Mouse (Mus musculus): ENCODE data around the gene Abcc4. TPM values are rescaled to one million over a fixed set of nuclear protein-coding genes. Genes with fewer than 3 reads are reported as not detected.
"Not testable (repeated sequence)": the region's sequence is repeated elsewhere in the genome, so short reads cannot be mapped to it uniquely, and the experiment has no call there.

Abcc4 gene
- polyA plus RNA-seq, 2 experiments from 2014 or later = 8.0 to 8.9 TPM

GRCm38 (mm10) chr14:118572688-118573245, 133.3 kb downstream of the Abcc4 start:
- ATAC-seq = no peak

DNA sequence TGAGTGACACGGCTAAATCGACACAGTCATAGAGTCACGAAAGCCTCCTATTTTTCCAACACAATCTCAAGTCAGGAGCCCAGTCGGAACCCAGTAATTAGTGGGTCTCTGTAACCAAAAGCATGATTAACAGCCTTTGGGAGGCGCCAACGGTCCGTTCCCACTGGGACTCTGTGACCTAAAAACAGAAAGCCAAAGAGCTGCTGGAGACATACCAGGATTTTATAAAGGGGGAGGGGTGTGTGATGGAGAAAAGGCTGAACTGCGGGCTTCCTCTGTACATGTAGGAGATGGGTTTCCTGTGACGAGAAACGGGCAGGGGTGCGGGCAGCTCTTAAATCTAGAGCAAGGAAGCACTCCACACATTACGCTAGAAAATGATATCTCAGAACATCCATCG, 136.4 kb downstream of the Abcc4 start:
- no peak for ATAC-seq

GRCm38 (mm10) chr14:118568116-118568673, 137.8 kb downstream of the Abcc4 start:
- ATAC-seq = no peak

DNA sequence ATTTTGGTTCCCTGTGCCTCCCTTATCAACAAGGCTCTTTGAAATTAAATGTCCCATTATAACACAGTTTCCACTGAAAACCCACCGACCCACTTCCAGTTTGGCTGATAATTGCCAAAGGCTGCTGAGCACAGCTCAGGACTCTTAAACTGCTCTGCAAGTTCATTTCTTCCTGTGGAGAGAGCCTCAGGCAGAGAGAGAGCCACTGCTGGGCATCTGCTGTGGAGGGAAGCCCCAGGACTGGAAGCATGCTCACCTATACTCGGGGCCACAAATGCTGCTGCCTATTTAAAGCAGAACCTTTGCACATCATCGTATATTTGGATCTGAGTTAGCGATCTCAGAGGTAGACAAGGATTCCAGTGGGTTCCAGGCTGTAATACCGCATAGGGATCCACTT, 139.2 kb downstream of the Abcc4 start:
- ATAC-seq = no peak

- no peak for ATAC-seq
These were observed 139.8 kb downstream of the Abcc4 start for GRCm38 (mm10) chr14:118566214-118566688.

GRCm38 (mm10) chr14:118565696-118566095, 140.3 kb downstream of the Abcc4 start:
- ATAC-seq = no peak

DNA sequence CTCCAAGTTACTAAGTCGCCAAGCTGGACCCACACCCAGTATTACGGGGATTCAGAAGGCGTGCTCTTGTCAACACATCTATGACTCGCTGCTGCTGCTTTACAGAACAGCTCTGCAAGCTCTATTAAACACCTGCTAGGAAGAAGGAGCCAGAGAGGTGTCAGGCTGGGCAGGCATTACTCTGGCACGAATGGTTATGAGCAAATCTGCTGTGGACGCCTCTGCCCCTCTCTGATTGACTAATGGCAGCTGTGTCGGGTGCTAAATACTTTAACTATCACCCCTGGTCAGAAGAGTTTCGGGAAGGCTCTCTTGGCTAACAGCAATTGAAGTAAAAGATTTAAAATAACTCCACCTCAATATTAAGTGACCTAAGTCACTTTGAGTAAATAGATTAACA, 142.4 kb downstream of the Abcc4 start:
- ATAC-seq = no peak

DNA sequence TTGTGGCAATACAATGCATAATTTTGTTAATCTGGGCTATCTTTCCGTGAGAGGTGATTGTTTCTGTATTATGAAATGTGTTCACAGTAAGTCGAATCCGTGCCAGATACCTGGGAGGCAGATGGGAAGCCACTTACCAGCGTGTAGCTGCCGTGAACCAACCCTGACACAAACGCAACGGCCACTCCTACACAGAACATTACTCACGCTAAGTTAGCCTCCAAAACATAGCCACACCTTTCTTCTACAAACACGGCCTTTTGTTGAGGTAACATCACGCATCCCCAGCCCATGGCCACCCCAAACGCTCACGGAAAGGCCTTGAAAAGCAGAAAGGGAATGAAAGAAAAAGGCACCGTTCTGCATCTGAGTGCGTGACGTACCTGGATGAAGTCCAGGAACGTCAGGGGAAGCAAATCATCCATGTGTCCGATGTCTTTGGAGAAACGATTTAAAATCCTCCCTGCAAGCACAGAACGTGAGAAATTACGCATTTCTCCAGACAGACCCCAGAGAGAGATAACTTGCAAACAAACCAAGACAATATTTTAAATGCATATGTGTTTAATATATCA, 153.0 kb downstream of the Abcc4 start:
- no peak for ATAC-seq

DNA sequence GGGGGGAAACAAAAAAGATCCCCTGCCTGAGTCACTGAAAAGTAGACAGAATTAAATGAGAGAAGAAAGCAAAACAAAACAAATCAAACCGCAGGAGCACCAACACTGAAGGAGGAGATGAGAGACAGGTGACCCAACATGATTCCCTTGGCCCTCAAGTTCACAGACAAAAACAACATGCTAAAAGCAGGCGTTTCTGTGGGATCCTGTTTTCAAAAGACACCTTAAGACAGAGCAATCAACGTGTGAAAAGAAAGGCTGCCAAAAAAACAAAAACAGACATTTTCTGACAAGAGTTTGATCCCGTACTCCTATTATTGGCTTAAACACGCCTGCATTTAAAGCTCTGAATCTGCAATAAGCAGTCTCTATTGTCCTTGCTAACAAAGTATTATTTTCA, 153.6 kb downstream of the Abcc4 start:
- no peak for ATAC-seq

- ATAC-seq = no peak
These were observed 154.2 kb downstream of the Abcc4 start for GRCm38 (mm10) chr14:118551725-118552285.

GRCm38 (mm10) chr14:118551061-118551724, 154.8 kb downstream of the Abcc4 start:
- ATAC-seq = no peak

GRCm38 (mm10) chr14:118544493-118544892, 161.5 kb downstream of the Abcc4 start:
- no peak for ATAC-seq

GRCm38 (mm10) chr14:118542947-118543346, 163.1 kb downstream of the Abcc4 start:
- no peak for ATAC-seq

DNA sequence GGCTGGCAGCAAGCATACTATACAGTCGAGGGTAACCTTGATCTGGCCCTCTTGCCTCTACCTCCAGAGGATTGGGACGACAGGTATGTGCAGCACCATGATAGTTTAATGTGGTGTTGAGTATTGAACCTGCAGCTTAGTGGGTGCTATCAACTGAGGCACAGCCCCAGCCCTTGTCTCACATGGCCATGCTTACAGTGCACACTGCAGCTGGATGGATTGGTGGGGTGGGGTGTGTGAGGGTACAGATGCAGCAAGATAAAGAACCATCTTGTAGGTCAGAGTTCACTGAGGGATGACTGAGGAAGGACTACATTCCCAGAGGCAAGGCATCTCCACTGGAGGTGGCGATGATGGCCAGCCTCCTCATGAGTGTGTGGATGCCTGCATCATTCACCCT, 174.5 kb downstream of the Abcc4 start:
- no peak for ATAC-seq

- no peak for ATAC-seq
These were observed 191.6 kb downstream of the Abcc4 start for GRCm38 (mm10) chr14:118514280-118515031.

DNA sequence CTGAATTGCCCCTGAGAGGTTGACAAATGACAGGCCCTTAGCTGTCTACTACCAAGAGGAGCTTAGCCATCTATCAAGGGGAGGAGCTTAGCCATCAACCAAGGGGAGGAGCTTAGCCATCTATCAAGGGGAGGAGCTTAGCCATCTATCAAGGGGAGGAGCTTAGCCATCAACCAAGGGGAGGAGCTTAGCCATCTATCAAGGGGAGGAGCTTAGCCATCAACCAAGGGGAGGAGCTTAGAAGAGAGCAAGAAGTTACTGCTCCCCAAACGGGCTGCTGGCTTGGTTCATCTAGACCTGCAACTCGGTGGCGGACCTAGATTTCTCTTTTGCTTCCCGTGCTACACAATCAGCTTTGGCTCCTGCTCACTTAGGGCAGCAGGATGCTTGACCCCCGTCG, 194.3 kb downstream of the Abcc4 start:
- ATAC-seq = not testable (repeated sequence)

- ATAC-seq = no peak
These were observed 195.2 kb downstream of the Abcc4 start for GRCm38 (mm10) chr14:118510793-118511192.

DNA sequence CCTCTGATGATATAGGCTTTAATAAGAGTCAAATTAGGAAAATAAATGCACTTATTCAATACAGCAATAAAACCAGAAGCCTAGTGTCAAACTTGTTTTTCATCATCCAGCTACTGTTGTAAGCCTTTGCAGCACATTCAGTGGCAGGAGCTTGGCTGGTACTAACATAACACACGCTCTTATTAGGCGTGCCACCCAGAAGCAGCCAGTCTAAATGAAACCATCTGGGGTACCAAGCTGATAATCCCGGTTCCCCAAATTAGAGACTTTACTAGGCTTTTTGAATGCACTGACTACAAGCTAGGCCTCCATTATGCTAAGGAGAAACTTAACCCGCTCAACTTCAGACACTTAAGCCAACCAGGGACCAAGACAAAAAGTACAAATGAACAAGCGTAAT, 195.8 kb downstream of the Abcc4 start:
- ATAC-seq = no peak

DNA sequence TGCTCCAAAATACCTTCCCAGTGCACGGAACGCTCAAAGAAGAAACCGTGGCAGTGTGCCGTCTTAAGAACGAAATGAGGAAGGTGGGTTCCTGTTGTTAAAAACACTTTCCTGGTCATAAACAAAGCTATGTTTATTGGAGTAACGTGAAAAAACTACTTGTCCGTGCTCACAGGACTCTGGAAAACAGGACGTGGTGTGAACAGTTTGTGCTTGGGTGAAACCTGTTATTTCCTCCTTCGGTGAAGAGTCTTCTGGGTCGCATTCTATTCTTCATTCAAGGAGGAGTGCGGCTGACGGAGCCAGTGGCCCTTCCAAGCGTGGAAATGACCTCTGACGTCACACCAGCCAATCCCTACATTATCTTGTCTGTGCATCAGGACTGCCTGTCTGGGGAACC, 198.2 kb downstream of the Abcc4 start:
- no peak for ATAC-seq

DNA sequence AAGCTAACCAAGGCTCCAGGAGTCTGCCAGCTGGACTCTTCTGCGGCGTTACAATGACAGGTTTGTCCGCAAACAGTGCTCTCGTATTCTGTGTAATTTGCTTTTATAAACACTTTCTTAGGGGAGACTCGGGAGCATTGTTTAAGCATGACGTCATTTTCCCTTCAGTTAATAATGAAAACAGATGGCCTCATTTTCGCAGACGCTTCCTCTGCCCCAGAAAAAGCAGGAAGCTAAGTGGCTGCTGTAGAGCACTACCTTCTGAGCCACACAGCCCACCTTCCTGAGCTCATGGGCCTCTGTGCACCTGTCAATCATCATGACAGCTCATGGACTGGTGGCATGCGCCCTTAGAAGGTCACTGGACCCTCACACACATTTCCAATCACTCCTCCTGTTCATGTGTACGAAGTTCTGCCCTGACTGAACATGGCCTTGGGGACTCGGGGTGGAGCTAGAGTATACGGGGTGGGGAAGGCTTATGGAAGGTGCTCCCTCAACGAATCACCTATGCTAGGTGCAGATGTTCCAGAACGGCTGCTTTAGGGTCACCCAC, 199.3 kb downstream of the Abcc4 start:
- no peak for ATAC-seq

DNA sequence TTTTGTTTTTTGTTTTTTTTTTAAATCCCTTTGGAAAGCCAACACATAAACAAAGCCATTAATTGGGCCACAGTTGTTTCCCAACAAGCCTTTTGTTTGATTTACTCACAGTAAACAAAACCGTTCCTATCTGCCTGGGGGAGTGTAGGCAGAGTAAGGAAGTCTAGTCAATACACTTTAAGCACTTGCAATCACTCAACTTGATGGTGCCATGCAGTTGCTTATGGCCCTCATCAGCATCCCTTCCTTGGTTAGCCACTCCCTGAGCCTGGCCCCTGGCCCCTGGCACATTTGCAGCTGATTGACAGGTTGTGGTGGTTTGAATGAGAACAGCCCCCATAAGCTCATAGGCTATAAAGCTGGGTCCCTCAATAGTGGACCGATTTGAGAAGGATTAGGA, 209.3 kb downstream of the Abcc4 start:
- no peak for ATAC-seq

DNA sequence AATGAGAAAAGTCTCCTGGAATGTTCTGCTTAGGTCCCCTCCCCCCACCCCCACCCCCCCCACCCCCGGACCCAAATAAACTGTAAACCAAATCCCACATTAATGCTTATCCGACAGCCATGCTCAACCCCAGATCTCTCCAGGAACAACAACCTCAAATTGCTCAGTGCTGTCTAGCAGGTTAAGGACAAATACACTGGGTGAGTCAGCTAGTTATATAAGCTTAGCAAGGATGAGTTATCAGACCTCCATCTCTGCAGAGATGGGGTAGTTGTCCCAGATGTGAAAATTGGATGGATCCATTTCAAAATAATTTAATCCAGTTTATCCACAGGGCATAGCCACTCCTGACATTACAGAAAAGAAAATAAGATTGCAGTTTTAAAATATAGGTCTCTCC, 210.6 kb downstream of the Abcc4 start:
- ATAC-seq = no peak

DNA sequence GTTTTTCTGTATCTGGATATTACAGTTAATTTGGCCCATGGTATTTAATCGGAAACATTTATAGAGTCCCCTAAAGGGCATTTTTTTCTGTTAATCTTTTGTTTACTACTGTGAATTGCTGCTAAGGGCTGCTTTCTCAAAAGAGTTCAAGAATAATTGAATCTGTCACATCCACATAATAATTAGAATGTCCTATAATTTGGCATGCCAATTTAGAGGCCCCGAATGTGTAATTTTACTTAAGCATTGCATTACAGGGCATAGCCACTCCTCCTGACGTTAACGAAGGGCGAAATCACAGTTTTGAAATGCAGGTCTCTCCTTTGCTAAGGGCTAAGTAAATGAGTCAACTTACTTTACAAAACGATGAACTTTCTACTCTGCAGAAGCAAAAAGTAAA, 214.3 kb downstream of the Abcc4 start:
- no peak for ATAC-seq

Data from CD4-positive, CD25-positive, alpha-beta regulatory T cell, adult 4 months (primary cell).